Mouse (Mus musculus): ENCODE results near the gene Fam25c. TPM values are rescaled to one million over a fixed set of nuclear protein-coding genes. Genes with fewer than 3 reads are reported as not detected.
"Not testable (repeated sequence)": the region's sequence is repeated elsewhere in the genome, so short reads cannot be mapped to it uniquely, and the experiment has no call there.

Fam25c gene
- total RNA-seq, 2 experiments from 2014 or later: 1.0 TPM; not detected in 1

- DNase-seq (ENCODE audit: extremely low spot score in 1 of 2, low spot score in 2 of 2): no peak
- intact Hi-C loops (cut with DNase I): loop anchor here (5.0 kb wide), 1 partner anchor 202 kb away; no protein-coding TSS in a partner anchor
Observed at GRCm38 (mm10) chr14:34370203-34370602, 15.0 kb upstream of the Fam25c start.

DNA sequence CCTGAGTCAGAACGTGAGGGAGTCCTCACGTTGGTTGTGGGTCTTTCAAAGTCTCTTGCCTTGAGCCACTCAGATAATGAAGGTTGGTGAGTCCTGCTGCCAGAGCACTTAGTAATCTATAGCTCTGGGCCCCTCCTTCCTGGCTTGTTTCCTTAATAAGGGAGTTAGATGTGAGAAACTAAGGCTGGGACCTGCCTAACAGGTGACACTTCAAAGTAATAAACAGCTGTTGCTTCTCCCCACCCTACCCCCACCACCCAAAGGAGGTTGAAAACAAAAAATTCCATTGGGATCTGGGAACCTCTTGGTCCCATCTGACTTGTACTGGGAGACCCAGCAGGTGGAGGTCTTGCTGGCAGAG, 9.9 kb upstream of the Fam25c start:
- no peak for DNase-seq (ENCODE audit: extremely low spot score in 1 of 2, low spot score in 2 of 2)
- intact Hi-C loops (cut with DNase I): no loop called here

DNA sequence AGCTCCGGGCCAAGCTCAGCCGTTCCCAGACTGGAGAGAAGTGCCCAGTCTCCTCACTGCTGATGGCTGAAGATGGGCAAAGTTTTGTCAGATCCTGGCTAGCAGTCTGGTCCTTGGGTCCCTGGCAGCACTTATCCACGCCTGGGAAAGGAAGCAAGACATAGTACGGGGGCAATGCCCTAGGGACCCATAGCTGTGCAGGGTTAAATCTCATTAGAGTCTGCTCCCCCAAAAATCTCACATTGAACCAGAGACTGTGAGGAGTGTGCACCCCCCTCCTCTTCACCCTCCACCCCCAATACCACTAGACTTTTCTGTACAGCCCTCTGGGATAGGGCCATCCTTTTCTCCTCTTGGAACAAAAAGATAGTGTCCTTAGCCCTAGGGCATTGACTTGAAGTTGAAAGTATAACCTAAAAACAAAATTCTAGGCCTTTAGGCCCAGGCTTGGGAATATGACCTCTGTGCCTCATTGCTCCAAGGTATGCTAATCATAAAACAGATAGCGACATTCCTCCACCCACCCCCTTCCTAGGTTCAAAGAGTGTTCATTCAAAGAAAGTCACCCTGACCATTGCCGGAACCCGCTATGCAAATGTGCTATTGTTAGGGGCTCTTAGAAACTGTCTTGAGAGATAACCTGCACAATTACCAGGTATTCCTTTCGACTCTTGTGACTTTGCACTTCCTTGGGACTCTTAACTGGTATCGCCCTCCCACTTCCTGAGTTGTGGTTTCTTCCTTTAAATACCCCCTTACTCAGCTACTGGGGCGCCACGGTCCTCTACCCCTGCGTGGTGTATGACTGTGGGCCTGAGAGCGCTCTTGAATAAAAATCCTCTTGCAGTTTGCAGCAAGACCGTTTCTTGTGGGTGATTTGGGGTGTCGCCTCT, 9.3 kb upstream of the Fam25c start:
- intact Hi-C loops (cut with DNase I): loop anchor here (5.0 kb wide), 2 partner anchors 92 to 277 kb away; partner anchors contain the start of gene Anxa8
- not testable (repeated sequence) for DNase-seq (ENCODE audit: extremely low spot score in 1 of 2, low spot score in 2 of 2)

- peak; percentile 31 to 81 for DNase-seq (ENCODE audit: extremely low spot score in 1 of 2, low spot score in 2 of 2)
- intact Hi-C loops (cut with DNase I): loop anchor here (5.0 kb wide), 2 partner anchors 91 to 276 kb away; partner anchors contain the start of gene Anxa8
Observed at GRCm38 (mm10) chr14:34363490-34364253, 8.4 kb upstream of the Fam25c start.

DNA sequence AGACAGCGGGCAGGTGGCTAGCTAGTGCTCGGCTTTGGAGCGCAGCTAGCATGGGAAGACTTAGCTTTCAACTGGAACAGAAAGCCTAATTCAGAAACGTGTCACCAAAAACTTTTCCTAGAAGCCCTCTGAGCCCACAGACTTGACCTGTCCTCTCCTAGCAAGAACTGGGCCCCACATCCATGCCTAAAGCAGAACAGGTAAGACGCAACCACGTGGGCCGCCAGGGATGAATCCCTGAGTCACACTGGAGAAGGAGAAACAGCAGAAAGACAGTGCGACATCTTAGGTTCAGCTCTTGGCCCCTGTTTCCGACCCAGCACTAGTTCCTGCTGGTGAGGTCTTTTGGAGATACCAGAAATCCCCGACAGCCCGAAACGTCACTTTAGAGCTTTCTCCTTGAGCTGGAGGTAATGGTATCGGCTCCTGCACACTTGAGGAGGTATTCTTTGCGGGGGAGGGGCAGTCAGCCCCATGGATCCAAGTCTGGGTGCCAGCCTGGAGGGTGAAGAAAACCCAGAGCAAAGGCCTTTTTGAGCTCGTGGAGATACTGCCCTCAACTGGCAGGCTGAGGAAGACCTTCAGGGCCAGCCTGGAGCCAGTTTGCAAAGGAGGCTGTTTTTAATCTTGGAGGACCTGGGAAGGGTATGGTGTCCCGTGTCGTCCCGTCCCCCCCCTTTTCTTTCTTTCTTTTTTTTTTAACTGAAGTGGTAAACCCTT, 7.7 kb upstream of the Fam25c start:
- DNase-seq (ENCODE audit: extremely low spot score in 1 of 2, low spot score in 2 of 2): peak; percentile 60 to 68
- intact Hi-C loops (cut with DNase I): loop anchor here (5.0 kb wide), 2 partner anchors 91 to 276 kb away; partner anchors contain the start of gene Anxa8

GRCm38 (mm10) chr14:34362135-34362534, 6.9 kb upstream of the Fam25c start:
- intact Hi-C loops (cut with DNase I): loop anchor here (5.0 kb wide), 2 partner anchors 90 to 275 kb away; partner anchors contain the start of gene Anxa8
- DNase-seq (ENCODE audit: extremely low spot score in 1 of 2, low spot score in 2 of 2): no peak

DNA sequence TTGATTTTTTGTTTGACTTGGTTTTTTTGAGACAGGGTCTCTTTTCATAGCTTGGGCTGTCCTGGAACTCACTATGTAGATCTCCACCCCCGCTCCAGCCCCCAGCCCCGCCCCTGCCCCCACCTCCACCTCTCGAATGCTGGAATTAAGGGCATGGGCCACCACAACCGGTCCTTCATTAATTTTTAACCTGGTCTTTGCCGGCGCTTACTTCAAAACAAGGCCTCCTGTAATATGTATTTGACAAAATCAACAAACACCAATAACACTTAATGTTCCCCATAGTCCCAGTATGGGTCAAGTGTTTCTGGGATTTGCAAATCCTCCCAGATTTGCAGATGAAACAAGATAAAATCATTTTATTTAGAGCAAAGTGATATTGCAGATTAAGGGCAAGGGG, 5.0 kb upstream of the Fam25c start:
- intact Hi-C loops (cut with DNase I): loop anchor here (5.0 kb wide), 2 partner anchors 88 to 273 kb away; partner anchors contain the start of gene Anxa8

DNA sequence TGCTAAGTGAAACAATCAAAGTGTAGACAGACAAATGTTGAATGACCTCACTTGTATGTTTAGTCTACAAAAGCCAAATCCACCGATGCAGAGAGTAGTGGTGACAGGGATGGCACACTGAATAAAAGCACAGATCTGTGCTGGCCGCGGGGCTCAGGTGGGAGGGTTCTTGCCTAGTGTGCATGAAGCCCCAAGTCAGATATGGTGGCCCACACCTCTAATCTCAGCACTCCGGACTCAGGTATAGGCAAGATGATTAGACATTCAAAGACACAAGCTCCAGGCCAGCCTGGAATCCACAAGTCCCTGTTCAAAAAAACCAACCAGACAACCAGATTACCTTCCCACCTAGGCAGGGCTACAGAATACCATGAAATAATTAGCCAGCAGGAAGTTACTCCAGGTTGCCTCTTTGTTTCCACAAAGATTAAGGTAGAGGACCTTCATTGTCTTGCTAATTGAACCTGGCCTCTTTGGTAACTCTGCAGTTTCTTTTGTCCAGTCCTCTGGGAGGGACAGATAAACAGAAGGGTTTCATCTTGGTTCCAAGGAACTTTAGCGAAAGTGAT, 4.5 kb upstream of the Fam25c start:
- DNase-seq (ENCODE audit: extremely low spot score in 1 of 2, low spot score in 2 of 2): no peak
- intact Hi-C loops (cut with DNase I): loop anchor here (5.0 kb wide), 2 partner anchors 87 to 272 kb away; partner anchors contain the start of gene Anxa8

More for the DNA sequence above, 5.0 kb upstream of the Fam25c start:
- no peak for DNase-seq (ENCODE audit: extremely low spot score in 1 of 2, low spot score in 2 of 2)

DNA sequence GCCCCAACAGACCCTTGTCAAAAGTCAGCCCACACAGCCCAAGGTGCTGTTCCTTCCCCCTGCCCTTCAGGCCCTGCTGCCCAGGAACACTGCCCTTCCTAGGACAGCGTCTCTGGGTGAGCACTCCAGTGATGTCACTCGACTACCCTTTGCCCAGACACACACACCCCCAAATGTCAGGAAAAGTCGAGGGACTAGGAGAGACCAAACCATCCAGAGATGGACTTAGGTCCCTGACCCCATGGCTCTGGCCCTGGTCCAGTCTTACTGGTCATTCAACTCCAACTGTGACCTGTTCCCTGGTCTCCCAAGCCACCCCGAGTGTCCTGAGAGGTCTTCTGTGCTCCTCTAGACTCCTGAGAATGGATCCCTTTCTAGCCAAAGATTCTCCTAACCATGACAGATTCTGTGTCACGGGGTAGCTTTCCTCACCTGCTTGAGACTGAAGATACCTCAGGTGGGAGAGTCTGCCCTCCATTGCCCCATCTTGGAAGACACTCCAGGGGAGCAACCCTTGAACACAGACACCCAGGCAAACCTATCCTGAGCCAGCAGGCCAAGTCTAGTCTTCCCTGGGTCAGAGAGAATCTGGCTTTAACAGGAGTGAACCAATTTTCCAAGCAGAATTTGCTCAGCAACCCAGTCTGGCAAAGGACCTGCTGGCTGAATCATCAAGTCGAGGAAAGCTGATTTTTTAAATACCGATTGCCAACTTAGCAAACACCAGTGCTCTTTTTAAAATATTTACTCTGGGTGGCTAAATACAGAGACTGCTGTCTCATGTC, 2.6 kb upstream of the Fam25c start:
- intact Hi-C loops (cut with DNase I): no loop called here
- DNase-seq (ENCODE audit: extremely low spot score in 1 of 2, low spot score in 2 of 2): no peak

DNA sequence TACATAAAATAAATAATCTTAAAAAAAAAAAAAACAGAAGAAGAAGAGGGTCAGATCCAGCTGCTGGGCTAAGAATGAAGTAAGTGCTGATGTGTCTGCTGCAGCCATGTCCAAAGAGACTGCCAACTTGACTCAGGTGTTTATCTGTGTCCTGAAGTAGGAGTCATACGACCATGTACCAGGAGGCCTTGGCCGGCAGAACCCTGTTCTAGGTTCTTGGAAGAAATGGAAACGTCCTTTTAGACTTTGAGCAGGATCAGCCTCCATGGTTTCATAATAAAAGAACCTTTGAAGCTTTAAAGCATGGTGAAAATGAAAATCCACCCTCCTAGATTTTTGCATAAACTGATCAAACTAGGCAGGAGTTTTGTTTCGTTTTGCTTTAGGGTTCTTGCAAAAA, 777 bp downstream of the Fam25c start:
- no peak for DNase-seq (ENCODE audit: extremely low spot score in 1 of 2, low spot score in 2 of 2)
- intact Hi-C loops (cut with DNase I): no loop called here

- intact Hi-C loops (cut with DNase I): no loop called here
Observed at GRCm38 (mm10) chr14:34353326-34353725, 1.9 kb downstream of the Fam25c start.

DNA sequence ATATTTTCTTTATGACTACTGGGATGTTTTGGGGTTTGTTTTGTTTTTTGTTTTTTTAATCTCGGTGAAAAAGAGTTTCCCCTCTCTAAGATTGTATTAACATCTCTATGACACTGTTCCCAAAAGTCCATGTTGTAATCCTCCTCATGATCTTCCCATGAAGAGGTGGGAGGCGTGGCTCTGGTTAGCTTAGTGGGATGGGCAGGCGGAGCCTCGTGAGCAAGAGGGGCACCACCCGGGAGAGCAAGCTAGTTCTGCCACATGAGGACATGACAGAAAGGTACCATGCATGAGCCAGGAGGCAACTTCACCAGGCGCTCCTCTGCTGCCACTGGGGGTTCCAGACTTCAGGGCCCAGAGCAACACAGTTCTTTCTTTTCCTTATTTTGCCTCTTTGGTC, 2.7 kb downstream of the Fam25c start:
- intact Hi-C loops (cut with DNase I): no loop called here
- no peak for DNase-seq (ENCODE audit: extremely low spot score in 1 of 2, low spot score in 2 of 2)

More at GRCm38 (mm10) chr14:34353326-34353725, 1.9 kb downstream of the Fam25c start:
- no peak for DNase-seq (ENCODE audit: extremely low spot score in 1 of 2, low spot score in 2 of 2)

DNA sequence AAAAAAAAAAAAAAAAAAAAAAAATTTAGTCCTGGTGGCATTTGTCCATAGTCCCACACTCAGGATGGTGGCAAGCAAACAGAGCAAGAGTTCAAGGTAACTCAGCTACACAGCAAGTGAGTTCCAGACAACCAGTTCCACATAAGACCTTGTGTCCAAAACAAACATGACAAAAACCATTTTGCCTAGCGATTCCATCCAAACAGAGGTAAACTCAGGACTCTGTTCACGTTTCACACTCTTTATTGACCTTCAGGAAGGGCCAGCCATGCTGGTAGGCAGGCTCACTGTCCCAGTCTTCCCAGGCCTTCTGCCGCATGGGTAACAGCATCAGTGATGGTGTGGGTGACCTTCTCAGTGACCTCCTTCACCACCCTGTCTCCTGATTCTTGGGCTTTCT, 3.6 kb downstream of the Fam25c start:
- intact Hi-C loops (cut with DNase I): no loop called here
- DNase-seq (ENCODE audit: extremely low spot score in 1 of 2, low spot score in 2 of 2): no peak

GRCm38 (mm10) chr14:34349007-34349406, 6.2 kb downstream of the Fam25c start:
- intact Hi-C loops (cut with DNase I): no loop called here

DNA sequence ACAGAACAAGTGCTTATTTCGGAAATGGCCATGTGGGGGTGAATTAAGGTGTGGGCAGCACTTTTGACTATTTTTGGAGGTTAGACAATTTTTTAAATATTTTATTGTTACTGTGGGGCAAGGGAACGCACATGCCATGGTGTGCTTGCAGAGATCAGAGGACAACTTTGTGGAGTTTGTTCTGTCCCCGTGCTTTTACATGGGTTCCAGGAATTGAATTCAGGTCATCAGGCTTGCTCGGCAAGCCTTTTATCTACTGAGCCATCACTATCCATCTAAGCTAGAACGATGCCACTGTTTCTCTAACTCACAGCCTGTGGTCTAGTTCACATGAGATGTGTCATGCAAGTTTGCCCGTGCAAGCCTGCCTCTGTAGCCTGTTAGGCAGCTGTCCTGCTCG, 6.9 kb downstream of the Fam25c start:
- no peak for DNase-seq (ENCODE audit: extremely low spot score in 1 of 2, low spot score in 2 of 2)
- intact Hi-C loops (cut with DNase I): no loop called here

More at GRCm38 (mm10) chr14:34349007-34349406, 6.2 kb downstream of the Fam25c start:
- no peak for DNase-seq (ENCODE audit: extremely low spot score in 1 of 2, low spot score in 2 of 2)

DNA sequence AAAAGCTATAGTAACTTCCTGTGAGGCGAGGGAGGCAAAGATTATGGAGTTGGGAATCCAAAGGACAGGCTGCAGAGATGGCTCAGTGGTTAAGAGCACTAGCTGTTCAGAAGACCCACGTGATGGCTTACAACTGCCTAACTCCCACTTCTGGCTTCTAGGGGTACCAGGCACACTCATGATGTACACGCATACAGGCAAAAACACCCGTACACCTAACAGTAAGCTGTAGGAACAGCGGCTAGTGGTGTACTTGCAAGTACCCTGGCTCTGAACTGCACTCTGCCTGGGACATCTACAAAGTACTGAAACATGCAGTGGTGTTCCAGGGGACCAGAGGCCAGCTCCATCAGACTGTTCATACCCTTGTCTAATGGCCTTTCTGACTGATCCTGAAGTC, 8.1 kb downstream of the Fam25c start:
- no peak for DNase-seq (ENCODE audit: extremely low spot score in 1 of 2, low spot score in 2 of 2)
- intact Hi-C loops (cut with DNase I): no loop called here

- intact Hi-C loops (cut with DNase I): no loop called here
- no peak for DNase-seq (ENCODE audit: extremely low spot score in 1 of 2, low spot score in 2 of 2)
Observed at GRCm38 (mm10) chr14:34345771-34346566, 9.3 kb downstream of the Fam25c start.
